Mouse (Mus musculus) thymus, adult 2 months (tissue): ENCODE measurements around the gene Auts2. TPM values are rescaled to one million over a fixed set of nuclear protein-coding genes. Genes with fewer than 3 reads are reported as not detected.

ENCODE experiments used
- DNase-seq: peaks from one replicate; pipeline ENCODE4 v3.0.0; 2021
- H3K27ac ChIP-seq: fragments of 200-500 bp; 2 replicates; pipeline ENCODE4 v1.5.1; 2012; ENCODE audit warnings: low read length, control low read depth; ENCODE audit not compliant: control insufficient read depth, insufficient read depth
- H3K27me3 ChIP-seq: fragments of 200-500 bp; 2 replicates; pipeline ENCODE4 v1.6.1; 2012; ENCODE audit warnings: mild to moderate bottlenecking, low read length, moderate library complexity, mixed read lengths; ENCODE audit not compliant: control insufficient read depth, insufficient read depth
- H3K36me3 ChIP-seq: fragments of 200-500 bp; 2 replicates; pipeline ENCODE4 v1.6.1; 2012; ENCODE audit warnings: mild to moderate bottlenecking, low read length, moderate library complexity; ENCODE audit not compliant: control insufficient read depth, insufficient read depth
- H3K4me1 ChIP-seq: fragments of 200-500 bp; replicated peaks from 2 replicates; pipeline ENCODE4 v1.6.1; 2012; ENCODE audit warnings: low read length; ENCODE audit not compliant: control insufficient read depth, insufficient read depth
- H3K4me3 ChIP-seq: fragments of 200-500 bp; 2 replicates; pipeline ENCODE4 v1.5.1; 2012; ENCODE audit warnings: mild to moderate bottlenecking, low read length, control low read depth, moderate library complexity; ENCODE audit not compliant: control insufficient read depth, insufficient read depth
- CTCF ChIP-seq: fragments of 200-500 bp; IDR thresholded peaks from 2 replicates; pipeline ENCODE4 v1.5.1; 2012; ENCODE audit warnings: mild to moderate bottlenecking, control low read depth, low read length, moderate library complexity, borderline replicate concordance; ENCODE audit not compliant: control insufficient read depth, poor library complexity, insufficient read depth; ENCODE audit errors: extremely low read depth
- POLR2A ChIP-seq: fragments of 200-500 bp; IDR thresholded peaks from 2 replicates; pipeline ENCODE4 v1.6.1; 2012; ENCODE audit warnings: mild to moderate bottlenecking, low read length, control low read depth, moderate library complexity; ENCODE audit not compliant: control insufficient read depth, poor library complexity, insufficient read depth; ENCODE audit errors: extremely low read depth
- WGBS: fragments of 180-500 bp; shearing (Covaris S2); methylation state at CpG from one replicate; pipeline ENCODE4 v1.1.7; 2018; 5-methylcytosine and 5-hydroxymethylcytosine counted together
- polyA plus RNA-seq: library from polyadenylated mRNA; depleted of rRNA; stranded (reverse); fragments of >200 nt; gene quantifications from 2 replicates; pipeline ENCODE4 v1.2.3, GENCODE M21; 2012

Gene Auts2
- polyA plus RNA-seq, 1 experiment: 4.9 TPM

DNA sequence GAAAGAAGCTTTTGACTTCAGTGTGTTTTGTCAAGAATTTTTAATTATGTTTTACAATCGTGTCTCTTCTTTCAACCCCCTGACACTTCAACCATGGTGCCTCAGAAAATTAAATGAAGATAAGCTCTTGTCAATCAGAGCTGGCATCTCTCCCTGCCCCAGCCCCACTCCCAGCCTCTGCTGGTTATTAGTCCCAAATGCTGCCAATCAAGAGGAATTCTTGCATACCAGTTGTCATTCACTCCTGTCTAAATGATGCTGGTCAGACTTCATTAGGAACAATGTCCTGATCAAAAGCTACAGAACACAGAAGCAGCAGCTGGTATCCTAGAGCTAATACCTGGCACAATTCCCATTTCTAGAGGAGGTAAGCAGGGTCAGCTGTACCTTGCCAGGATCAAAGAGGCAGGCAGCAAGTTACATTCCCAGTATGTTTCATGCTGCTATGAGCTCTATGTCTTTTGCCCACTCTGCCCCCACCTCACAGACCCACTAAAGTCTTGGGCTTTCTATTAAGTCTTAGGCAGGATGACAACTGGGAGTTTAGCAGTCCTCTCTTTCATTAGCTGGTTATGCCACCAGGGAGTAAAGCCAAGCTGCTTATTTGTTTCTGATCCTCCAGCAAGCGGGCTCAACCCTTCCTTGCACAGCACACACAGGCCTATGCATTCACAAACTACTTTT, 134.1 kb downstream of the Auts2 start:
- no peaks in the 10 kb centered on the region for H3K4me1 ChIP-seq
- no peak for TF ChIP-seq CTCF
- TF ChIP-seq POLR2A: no peak
- WGBS: 93% methylated on average over 2 of the region's 2 CpGs
- no peaks in the 10 kb centered on the region for H3K27me3 ChIP-seq
- no peak for DNase-seq
- no peak overlapping the region for H3K4me3 ChIP-seq
- no peak overlapping the region; the same call in 1 of the 2 replicates for H3K27ac ChIP-seq
- no peaks in the 10 kb centered on the region for H3K36me3 ChIP-seq

DNA sequence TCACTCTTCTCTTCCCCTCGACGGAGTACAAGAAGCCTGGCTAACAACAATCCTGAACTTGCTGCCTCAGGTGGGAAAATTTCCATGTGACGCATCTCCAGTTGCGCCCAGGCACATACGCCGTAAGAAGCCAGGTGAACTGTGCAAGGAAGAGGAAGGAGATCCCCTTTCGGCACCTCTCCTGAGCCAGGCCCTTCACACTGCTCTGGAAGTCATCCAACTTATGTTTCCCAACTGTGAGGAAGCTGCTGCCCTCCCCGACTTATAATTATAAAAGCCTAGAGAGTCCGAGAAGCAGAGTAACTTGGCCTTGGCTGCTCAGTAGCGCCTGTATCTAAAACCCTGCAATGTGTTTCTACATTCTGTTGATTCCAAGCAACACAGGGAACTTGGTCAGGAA, 142.6 kb downstream of the Auts2 start:
- H3K27me3 ChIP-seq: no peaks in the 10 kb centered on the region
- DNase-seq: no peak
- no peak for TF ChIP-seq CTCF
- TF ChIP-seq POLR2A: no peak
- H3K27ac ChIP-seq: no peak overlapping the region
- WGBS: 87% methylated on average over 10 of the region's 10 CpGs
- no peaks in the 10 kb centered on the region for H3K4me1 ChIP-seq
- H3K4me3 ChIP-seq: no peak overlapping the region
- H3K36me3 ChIP-seq: no peaks in the 10 kb centered on the region

GRCm38 (mm10) chr5:132399486-132399885, 143.7 kb downstream of the Auts2 start:
- Histone ChIP-seq H3K27me3 (no peaks in the 10 kb centered on the region), H3K36me3 (no peaks in the 10 kb centered on the region), H3K4me1 (no peaks in the 10 kb centered on the region), H3K27ac (no peak overlapping the region), H3K4me3 (no peak overlapping the region)
- 89% methylated on average over 4 of the region's 4 CpGs for WGBS
- TF ChIP-seq POLR2A: no peak
- no peak for TF ChIP-seq CTCF
- DNase-seq: no peak

DNA sequence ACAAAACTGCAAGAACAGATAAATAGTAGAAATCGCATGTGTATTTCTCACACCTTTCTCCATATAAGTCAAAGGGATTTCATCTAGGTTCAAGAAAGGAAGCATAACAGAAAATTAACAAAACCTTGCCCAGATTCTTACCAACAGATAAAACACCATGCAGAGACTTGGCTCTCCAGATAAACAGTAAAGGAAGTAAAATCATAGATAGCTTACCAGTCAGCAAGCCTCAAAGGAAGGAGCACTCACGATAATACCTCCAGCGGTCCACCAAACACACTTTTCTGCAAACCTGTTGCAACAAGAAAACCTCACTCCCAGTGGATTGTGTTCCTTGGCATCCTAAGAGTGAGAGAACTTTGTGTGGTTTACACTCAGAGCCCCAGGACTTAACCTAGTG, 147.2 kb downstream of the Auts2 start:
- Histone ChIP-seq H3K36me3 (no peaks in the 10 kb centered on the region), H3K4me1 (no peaks in the 10 kb centered on the region), H3K27me3 (no peaks in the 10 kb centered on the region), H3K27ac (no peak overlapping the region), H3K4me3 (no peak overlapping the region)
- no peak for DNase-seq
- WGBS: 77% methylated on average over 3 of the region's 3 CpGs
- no peak for TF ChIP-seq POLR2A
- TF ChIP-seq CTCF: no peak

DNA sequence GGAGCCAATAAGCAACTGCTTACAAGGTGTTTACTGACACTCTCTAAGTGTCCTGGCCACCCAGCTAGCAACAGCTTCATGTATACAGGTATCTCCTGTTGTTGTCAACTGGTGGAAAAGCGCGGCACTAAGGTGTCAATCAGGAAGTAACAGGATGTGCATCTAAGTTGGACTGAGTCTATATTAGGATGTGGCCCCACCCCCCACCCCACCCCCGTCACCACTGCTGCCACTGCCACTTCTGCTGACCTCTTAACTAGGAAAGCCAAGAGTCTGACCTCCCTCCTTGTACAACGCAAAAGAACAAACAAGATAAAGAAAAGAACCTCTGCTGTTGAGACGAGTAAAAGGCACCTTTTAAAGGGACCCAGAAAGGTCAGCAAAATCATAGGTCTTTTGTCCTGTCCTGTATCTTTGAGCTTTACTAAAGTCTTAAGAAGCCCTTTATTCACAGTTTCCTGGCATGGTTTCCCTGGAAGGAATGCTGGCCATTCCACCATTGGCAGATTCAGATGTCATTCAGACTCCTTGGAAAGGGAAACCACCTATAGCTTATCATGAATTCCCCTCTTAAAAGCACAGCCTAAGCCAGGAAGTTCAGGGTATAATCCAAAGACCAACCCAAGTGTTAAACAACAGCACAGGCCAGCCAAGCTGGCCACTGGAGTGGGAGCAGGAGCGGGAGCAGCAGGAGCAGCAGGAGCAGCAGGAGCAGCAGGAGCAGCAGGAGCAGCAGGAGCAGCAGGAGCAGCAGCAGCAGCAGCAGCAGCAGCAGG, 148.2 kb downstream of the Auts2 start:
- no peak overlapping the region for H3K27ac ChIP-seq
- TF ChIP-seq POLR2A (no peak), CTCF (no peak)
- no peak for DNase-seq
- H3K36me3 ChIP-seq: no peaks in the 10 kb centered on the region
- WGBS: 81% methylated on average over 6 of the region's 6 CpGs
- no peaks in the 10 kb centered on the region for H3K4me1 ChIP-seq
- H3K4me3 ChIP-seq: no peak overlapping the region
- no peaks in the 10 kb centered on the region for H3K27me3 ChIP-seq

DNA sequence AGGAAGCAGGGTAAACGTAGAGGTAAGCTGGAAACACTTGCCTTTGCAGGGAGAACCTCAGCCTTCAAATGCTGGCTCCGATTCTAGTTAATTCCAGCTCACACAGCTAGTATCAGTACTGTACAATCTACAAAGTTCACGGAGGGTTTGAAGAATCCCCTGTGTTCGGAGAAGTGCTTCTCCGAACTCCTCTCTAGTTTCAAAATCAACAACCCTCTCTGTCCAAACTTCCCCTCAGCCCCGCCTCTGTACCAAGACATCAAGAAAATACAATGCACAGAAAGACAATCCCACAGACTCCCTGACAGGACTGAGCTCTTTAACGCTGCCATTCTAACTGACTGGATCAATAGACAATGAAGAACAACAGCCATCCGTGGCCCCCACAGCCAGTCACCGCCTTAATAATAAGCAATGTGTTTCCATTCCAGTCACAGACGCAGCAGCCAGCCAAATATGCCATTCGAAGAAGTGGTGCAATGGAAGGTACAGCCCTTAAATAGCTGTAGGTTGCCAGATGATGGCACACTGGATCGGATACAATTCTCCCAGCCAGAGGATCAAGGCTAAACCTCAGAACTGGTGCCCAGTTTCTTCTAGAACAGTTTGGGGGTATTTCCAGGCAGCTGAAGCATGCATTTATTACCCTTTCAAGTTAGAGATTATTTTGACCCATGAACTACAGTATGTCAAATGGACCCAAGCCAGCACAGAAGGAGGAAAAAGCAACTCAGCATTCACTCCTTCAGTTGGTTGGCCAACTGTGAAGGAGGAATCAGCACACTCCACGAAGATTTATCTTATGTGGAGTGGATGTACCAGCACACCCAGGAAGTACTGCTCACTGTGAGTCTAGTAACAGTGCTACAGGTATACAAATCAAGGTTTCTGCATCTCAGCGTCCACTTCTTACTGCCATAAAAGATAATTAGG, 151.0 kb downstream of the Auts2 start:
- WGBS: 83% methylated on average over 14 of the region's 14 CpGs
- no peak for DNase-seq
- Histone ChIP-seq H3K4me1 (no peaks in the 10 kb centered on the region), H3K36me3 (no peaks in the 10 kb centered on the region), H3K27ac (no peak overlapping the region), H3K27me3 (no peaks in the 10 kb centered on the region), H3K4me3 (no peak overlapping the region)
- TF ChIP-seq CTCF (no peak), POLR2A (no peak)
